Mouse (Mus musculus): ENCODE results near the gene Pcbp4. TPM values are rescaled to one million over a fixed set of nuclear protein-coding genes. Genes with fewer than 3 reads are reported as not detected.

Gene Pcbp4
- polyA plus RNA-seq, 1 experiment from 2014 or later: 249 TPM

DNA sequence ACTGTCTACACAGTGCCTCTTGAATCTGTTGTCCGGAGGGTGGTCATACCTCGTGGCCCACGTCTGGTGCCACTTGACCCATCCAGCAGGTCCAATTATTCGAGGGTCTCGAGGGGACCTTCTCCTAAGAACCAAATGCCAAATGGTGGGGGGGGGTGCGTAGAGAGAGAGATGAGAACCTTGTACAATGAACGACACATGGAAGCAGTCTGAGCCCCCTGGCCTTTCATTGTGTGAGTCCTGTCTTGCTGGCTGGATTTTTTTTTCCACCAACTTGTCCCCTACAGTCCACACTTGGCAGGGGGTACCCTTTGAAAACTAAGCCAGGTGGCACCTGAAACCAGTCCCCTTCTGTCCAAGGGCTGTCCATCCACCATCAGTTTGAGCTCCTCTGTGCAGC lies 14.7 kb downstream of the Pcbp4 start:
- no peak overlapping the region for H3K27ac ChIP-seq (ENCODE audit: low read length)
- H3K4me3 ChIP-seq (replicated peaks; ENCODE audit: low read length): no peak overlapping the region
- no peak for ATAC-seq
- H3K4me1 ChIP-seq (replicated peaks; ENCODE audit: control insufficient read depth, insufficient read depth, low read length): peaks cover 20% of the 10 kb centered on the region
- no peaks in the 10 kb centered on the region for H3K27me3 ChIP-seq (replicated peaks; ENCODE audit: control insufficient read depth, insufficient read depth, low read length)
- 0 out of 2 replicates have a peak, but pooled peaks cover 9% of the 10 kb centered on the region for H3K36me3 ChIP-seq (ENCODE audit: control insufficient read depth, insufficient read depth)
- H3K9me3 ChIP-seq (ENCODE audit: control insufficient read depth, low read length): no peaks in the 10 kb centered on the region
- 87% methylated on average over 7 of the region's 7 CpGs for WGBS
- no peak overlapping the region for H3K4me2 ChIP-seq (ENCODE audit: low read length)
- no peak overlapping the region for H3K9ac ChIP-seq (replicated peaks; ENCODE audit: low read depth, low read length)

DNA sequence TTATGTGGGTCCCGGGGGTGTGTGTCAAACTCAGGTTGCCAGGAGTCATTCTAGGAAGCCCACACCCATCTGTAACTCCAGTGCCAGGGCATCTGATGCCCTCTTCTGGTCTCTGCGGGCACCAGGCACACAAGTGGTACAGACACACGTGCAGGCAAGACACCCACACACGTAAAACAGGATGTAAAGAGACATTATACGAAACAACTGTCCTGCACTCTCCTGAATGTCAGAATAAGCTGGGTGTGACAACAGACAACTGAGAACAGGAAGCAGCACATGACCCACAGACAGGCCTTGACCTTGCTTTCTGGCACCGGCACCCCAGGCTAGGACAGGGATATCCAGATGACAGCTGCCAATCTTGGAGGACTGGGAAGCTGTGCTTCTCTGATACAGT lies 16.2 kb downstream of the Pcbp4 start:
- H3K4me3 ChIP-seq (replicated peaks; ENCODE audit: low read length): no peak overlapping the region
- no peak overlapping the region for H3K9ac ChIP-seq (replicated peaks; ENCODE audit: low read depth, low read length)
- 0 out of 2 replicates have a peak, but pooled peaks cover 1% of the 10 kb centered on the region for H3K36me3 ChIP-seq (ENCODE audit: control insufficient read depth, insufficient read depth)
- WGBS: 72% methylated on average over 6 of the region's 6 CpGs
- H3K4me1 ChIP-seq (replicated peaks; ENCODE audit: control insufficient read depth, insufficient read depth, low read length): peaks cover 19% of the 10 kb centered on the region
- no peaks in the 10 kb centered on the region for H3K27me3 ChIP-seq (replicated peaks; ENCODE audit: control insufficient read depth, insufficient read depth, low read length)
- no peak for ATAC-seq
- no peaks in the 10 kb centered on the region for H3K9me3 ChIP-seq (ENCODE audit: control insufficient read depth, low read length)
- H3K4me2 ChIP-seq (ENCODE audit: low read length): no peak overlapping the region
- H3K27ac ChIP-seq (ENCODE audit: low read length): no peak overlapping the region

DNA sequence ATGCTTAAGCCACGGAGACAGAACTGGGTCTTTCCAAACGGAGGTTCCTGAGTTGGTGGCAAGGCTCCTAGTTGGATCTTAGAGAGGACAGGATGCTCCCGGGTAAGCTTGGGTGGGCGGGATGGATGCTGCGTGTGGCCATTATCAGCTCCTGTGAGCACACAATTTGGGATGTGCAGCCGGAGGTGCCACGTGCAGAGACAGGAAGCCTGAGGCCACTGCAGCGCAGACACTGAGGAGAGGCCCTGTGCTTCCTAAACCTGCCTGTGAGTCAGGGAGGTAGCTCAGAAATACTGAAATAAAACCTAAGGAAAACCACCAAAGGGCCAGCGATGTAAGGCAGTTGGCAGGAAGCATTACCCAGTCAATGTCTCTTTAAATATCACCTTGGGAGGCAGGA lies 16.7 kb downstream of the Pcbp4 start:
- H3K27ac ChIP-seq (ENCODE audit: low read length): no peak overlapping the region
- peaks cover 16% of the 10 kb centered on the region for H3K4me1 ChIP-seq (replicated peaks; ENCODE audit: control insufficient read depth, insufficient read depth, low read length)
- no peak overlapping the region for H3K9ac ChIP-seq (replicated peaks; ENCODE audit: low read depth, low read length)
- H3K27me3 ChIP-seq (replicated peaks; ENCODE audit: control insufficient read depth, insufficient read depth, low read length): no peaks in the 10 kb centered on the region
- H3K9me3 ChIP-seq (ENCODE audit: control insufficient read depth, low read length): no peaks in the 10 kb centered on the region
- 75% methylated on average over 9 of the region's 9 CpGs for WGBS
- no peak overlapping the region for H3K4me2 ChIP-seq (ENCODE audit: low read length)
- ATAC-seq: no peak
- H3K4me3 ChIP-seq (replicated peaks; ENCODE audit: low read length): no peak overlapping the region
- H3K36me3 ChIP-seq (ENCODE audit: control insufficient read depth, insufficient read depth): no peaks in the 10 kb centered on the region

DNA sequence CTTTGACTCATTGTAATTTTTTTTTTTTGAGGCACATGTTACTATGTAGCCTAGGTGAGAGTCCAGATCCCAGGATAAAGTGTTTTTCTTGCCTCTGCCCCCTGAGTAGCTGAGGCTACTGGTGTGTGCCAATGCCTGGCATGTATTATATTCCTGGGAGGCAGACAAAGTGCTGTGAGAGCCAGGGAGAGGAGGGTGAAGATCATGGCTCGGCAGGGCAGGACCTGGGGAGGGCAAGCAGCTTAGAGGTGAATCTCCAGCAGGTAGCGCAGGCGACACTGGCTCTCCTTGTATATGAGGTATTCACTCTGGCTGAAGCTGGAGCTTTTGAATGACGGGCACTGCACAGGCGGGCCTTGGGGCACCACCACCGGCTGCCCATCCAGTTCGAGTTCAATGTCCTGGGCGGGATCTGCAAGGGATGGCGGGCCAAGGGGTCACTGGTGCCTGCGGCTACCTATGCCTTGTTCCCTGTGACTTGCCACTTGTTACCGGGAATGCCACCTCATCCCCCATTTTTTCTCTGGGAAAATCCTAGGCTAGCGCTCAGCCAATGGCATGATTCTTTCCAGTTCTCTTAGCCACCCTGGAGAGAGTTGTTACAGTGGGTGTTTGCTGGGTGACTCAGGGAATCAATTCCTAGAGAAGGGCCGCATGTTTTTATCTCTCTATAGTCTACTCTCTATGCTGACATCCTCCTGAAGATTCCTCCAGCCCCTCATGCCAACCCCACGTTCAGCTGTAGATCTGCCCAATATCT lies 18.1 kb downstream of the Pcbp4 start:
- Histone ChIP-seq H3K36me3 (ENCODE audit: control insufficient read depth, insufficient read depth) (no peaks in the 10 kb centered on the region), H3K9ac (replicated peaks; ENCODE audit: low read depth, low read length) (no peak overlapping the region), H3K4me2 (ENCODE audit: low read length) (no peak overlapping the region), H3K4me3 (replicated peaks; ENCODE audit: low read length) (no peak overlapping the region), H3K4me1 (replicated peaks; ENCODE audit: control insufficient read depth, insufficient read depth, low read length) (0 out of 2 replicates have a peak, but pooled peaks cover 3% of the 10 kb centered on the region), H3K9me3 (ENCODE audit: control insufficient read depth, low read length) (no peaks in the 10 kb centered on the region), H3K27ac (ENCODE audit: low read length) (no peak overlapping the region), H3K27me3 (replicated peaks; ENCODE audit: control insufficient read depth, insufficient read depth, low read length) (no peaks in the 10 kb centered on the region)
- WGBS: 59% methylated on average over 14 of the region's 14 CpGs
- no peak for ATAC-seq

DNA sequence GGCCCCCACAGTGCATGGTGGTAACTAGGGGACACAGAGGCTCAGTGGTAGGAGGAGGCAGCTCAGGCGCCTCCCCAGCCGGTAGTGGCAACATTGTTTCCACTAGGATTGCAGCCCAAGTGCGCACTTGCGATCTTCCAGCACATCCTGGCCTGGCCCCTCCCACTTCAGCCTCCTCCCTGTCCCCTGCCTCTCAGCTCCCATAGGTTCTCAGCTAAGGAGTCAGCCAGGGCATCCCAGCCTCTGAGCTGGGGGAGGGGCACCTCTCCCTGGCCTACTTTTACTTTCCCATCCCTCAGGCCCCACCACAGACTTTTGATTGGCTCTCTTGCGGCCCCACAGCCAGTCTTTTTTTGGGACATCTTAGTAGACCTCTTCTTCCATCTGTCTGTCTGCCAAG lies 18.8 kb downstream of the Pcbp4 start:
- 10% methylated on average over 5 of the region's 5 CpGs for WGBS
- Histone ChIP-seq H3K4me3 (replicated peaks; ENCODE audit: low read length) (no peak overlapping the region), H3K9ac (replicated peaks; ENCODE audit: low read depth, low read length) (no peak overlapping the region), H3K36me3 (ENCODE audit: control insufficient read depth, insufficient read depth) (no peaks in the 10 kb centered on the region), H3K27ac (ENCODE audit: low read length) (no peak overlapping the region), H3K4me1 (replicated peaks; ENCODE audit: control insufficient read depth, insufficient read depth, low read length) (peaks cover 8% of the 10 kb centered on the region; the same call in 1 of the 2 replicates), H3K4me2 (ENCODE audit: low read length) (no peak overlapping the region), H3K27me3 (replicated peaks; ENCODE audit: control insufficient read depth, insufficient read depth, low read length) (no peaks in the 10 kb centered on the region), H3K9me3 (ENCODE audit: control insufficient read depth, low read length) (no peaks in the 10 kb centered on the region)
- no peak for ATAC-seq

DNA sequence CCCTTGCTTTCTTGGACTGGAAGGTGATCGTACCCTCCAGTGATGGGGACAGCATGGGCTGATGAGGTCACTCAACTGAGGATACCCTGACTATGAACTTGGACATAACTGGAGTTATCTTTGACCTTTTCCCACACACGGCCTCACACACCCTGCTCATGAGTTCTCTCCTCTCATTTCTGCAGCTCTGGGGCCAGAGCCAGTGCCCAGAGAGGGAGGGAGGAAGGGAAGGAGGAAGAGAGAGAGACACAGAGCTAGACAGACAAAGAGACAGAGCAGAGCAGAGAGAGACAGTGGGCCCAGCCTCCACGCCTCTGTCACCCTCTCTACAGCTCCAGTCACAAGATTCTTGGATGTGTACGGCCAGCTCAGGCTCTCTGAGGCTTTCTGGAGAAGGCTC lies 19.2 kb downstream of the Pcbp4 start:
- no peak overlapping the region for H3K27ac ChIP-seq (ENCODE audit: low read length)
- no peak overlapping the region for H3K4me2 ChIP-seq (ENCODE audit: low read length)
- H3K36me3 ChIP-seq (ENCODE audit: control insufficient read depth, insufficient read depth): no peaks in the 10 kb centered on the region
- WGBS: 64% methylated on average over 4 of the region's 4 CpGs
- no peak overlapping the region for H3K4me3 ChIP-seq (replicated peaks; ENCODE audit: low read length)
- H3K9ac ChIP-seq (replicated peaks; ENCODE audit: low read depth, low read length): no peak overlapping the region
- no peaks in the 10 kb centered on the region for H3K9me3 ChIP-seq (ENCODE audit: control insufficient read depth, low read length)
- peaks cover 8% of the 10 kb centered on the region; the same call in 1 of the 2 replicates for H3K4me1 ChIP-seq (replicated peaks; ENCODE audit: control insufficient read depth, insufficient read depth, low read length)
- no peaks in the 10 kb centered on the region for H3K27me3 ChIP-seq (replicated peaks; ENCODE audit: control insufficient read depth, insufficient read depth, low read length)
- no peak for ATAC-seq

DNA sequence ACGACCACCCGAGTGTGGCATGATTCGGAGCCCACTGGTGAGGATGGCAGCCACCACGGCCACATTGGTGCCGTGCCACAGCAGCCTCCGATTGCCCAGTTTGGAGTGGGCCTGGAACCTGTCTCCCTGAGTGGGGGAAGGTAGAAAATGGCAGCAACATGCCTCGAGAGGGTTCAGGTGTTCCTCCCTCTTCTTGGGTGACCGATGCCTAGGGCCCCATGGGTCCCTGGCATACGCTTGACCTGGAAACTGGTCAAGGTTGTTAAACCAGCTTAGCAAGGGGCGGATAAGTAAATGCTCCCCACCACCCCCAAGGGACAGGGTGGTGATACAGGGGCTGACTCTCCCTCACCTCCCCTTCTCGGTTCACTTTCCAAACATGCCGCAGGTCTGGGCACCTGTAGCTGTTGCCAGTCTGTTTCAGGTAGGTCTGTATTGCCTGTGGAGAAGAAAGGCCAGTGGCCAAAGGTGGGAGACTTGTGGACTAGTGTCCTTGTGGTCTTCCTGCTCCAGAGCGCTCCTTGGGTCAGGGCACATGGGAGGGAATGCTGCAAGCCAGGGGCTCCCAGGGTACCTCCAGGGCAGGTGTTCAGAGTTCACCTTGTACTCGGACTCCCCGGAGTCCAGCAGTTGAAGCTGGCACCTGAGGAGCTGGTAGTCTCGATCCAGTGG lies 20.1 kb downstream of the Pcbp4 start:
- ATAC-seq: no peak
- no peak overlapping the region for H3K4me3 ChIP-seq (replicated peaks; ENCODE audit: low read length)
- no peak overlapping the region for H3K9ac ChIP-seq (replicated peaks; ENCODE audit: low read depth, low read length)
- no peaks in the 10 kb centered on the region for H3K27me3 ChIP-seq (replicated peaks; ENCODE audit: control insufficient read depth, insufficient read depth, low read length)
- no peak overlapping the region for H3K27ac ChIP-seq (ENCODE audit: low read length)
- H3K4me2 ChIP-seq (ENCODE audit: low read length): no peak overlapping the region
- WGBS: 90% methylated on average over 16 of the region's 16 CpGs
- H3K9me3 ChIP-seq (ENCODE audit: control insufficient read depth, low read length): no peaks in the 10 kb centered on the region
- H3K36me3 ChIP-seq (ENCODE audit: control insufficient read depth, insufficient read depth): no peaks in the 10 kb centered on the region
- peaks cover 15% of the 10 kb centered on the region for H3K4me1 ChIP-seq (replicated peaks; ENCODE audit: control insufficient read depth, insufficient read depth, low read length)

DNA sequence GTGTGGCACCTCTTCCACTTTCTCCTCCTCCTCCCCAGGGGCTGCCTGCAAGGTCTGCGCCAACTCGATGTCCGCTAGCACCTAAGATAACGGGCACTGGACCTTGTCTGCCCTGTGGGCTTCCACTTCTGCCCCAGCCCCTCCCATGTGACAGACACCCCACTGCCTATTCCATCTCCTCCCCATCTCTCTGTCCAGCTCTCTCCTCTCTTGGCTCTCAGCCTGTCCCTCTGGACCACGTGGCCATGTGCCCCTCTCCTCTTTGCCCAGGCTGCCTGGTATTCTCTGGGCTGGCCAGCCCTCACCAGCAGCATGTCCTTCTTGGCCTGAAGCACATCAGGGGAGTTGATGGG lies 20.6 kb downstream of the Pcbp4 start:
- Histone ChIP-seq H3K27ac (ENCODE audit: low read length) (no peak overlapping the region), H3K9me3 (ENCODE audit: control insufficient read depth, low read length) (no peaks in the 10 kb centered on the region), H3K36me3 (ENCODE audit: control insufficient read depth, insufficient read depth) (no peaks in the 10 kb centered on the region), H3K4me3 (replicated peaks; ENCODE audit: low read length) (no peak overlapping the region), H3K4me1 (replicated peaks; ENCODE audit: control insufficient read depth, insufficient read depth, low read length) (peaks cover 20% of the 10 kb centered on the region), H3K9ac (replicated peaks; ENCODE audit: low read depth, low read length) (no peak overlapping the region), H3K4me2 (ENCODE audit: low read length) (no peak overlapping the region), H3K27me3 (replicated peaks; ENCODE audit: control insufficient read depth, insufficient read depth, low read length) (no peaks in the 10 kb centered on the region)
- WGBS: 81% methylated on average over 5 of the region's 5 CpGs
- ATAC-seq: no peak

DNA sequence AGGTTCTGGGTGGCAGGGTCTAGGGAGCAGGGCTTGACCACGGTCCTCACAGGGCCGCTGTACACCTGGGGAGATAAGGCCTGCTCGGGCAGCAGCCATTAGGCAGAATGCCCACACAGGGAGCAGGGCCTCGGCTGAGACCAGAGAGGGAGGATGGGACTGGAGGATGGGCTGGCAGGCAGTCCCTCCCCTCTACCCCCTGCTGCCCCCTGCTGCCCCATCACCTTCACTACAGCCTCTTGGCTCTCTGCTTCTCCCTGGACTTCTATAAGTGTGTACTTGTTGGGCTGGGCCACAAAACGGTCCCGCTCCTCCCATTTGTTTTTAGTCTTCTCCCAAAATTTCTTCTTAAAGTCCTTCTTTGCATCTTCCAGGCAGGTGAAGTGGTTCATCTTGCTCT lies 21.4 kb downstream of the Pcbp4 start:
- H3K9ac ChIP-seq (replicated peaks; ENCODE audit: low read depth, low read length): no peak overlapping the region
- no peak for ATAC-seq
- H3K4me3 ChIP-seq (replicated peaks; ENCODE audit: low read length): no peak overlapping the region
- H3K4me2 ChIP-seq (ENCODE audit: low read length): no peak overlapping the region
- WGBS: 3% methylated on average over 6 of the region's 6 CpGs
- H3K27me3 ChIP-seq (replicated peaks; ENCODE audit: control insufficient read depth, insufficient read depth, low read length): no peaks in the 10 kb centered on the region
- peaks cover 20% of the 10 kb centered on the region for H3K4me1 ChIP-seq (replicated peaks; ENCODE audit: control insufficient read depth, insufficient read depth, low read length)
- H3K36me3 ChIP-seq (ENCODE audit: control insufficient read depth, insufficient read depth): no peaks in the 10 kb centered on the region
- H3K27ac ChIP-seq (ENCODE audit: low read length): no peak overlapping the region
- no peaks in the 10 kb centered on the region for H3K9me3 ChIP-seq (ENCODE audit: control insufficient read depth, low read length)

All from forebrain, embryonic 16.5 days (tissue).